Mouse (Mus musculus) liver, embryonic 11.5 days (tissue): ENCODE measurements around the gene Bet1l. TPM values are rescaled to one million over a fixed set of nuclear protein-coding genes. Genes with fewer than 3 reads are reported as not detected.

Experiments
- ATAC-seq: fragments of 200-750 bp; cut with Nextera tagmentation; replicated peaks from 2 replicates; pipeline ENCODE4 v1.8.0; 2017; ENCODE audit warnings: moderate number of reproducible peaks, mild to moderate bottlenecking, moderate TSS enrichment, moderate library complexity; ENCODE audit not compliant: low FRiP score
- DNase-seq: peaks from one replicate; pipeline ENCODE4 v3.0.0-alpha.2; 2017; ENCODE audit warnings: low spot score
- H3K27ac ChIP-seq: fragments of 300-500 bp; sonication (generic); 2 replicates; pipeline ENCODE4 v1.5.1; 2014; ENCODE audit warnings: mild to moderate bottlenecking, low read depth, low read length, control low read depth
- H3K27me3 ChIP-seq: fragments of 300-500 bp; sonication (generic); replicated peaks from 2 replicates; pipeline ENCODE4 v1.6.1; 2014; ENCODE audit warnings: low read length, mixed read lengths; ENCODE audit not compliant: control insufficient read depth, insufficient read depth
- H3K36me3 ChIP-seq: fragments of 300-500 bp; sonication (generic); 2 replicates; pipeline ENCODE4 v1.6.1; 2014; ENCODE audit warnings: mild to moderate bottlenecking, low read length, moderate library complexity, mixed read lengths; ENCODE audit not compliant: control insufficient read depth, insufficient read depth
- H3K4me1 ChIP-seq: fragments of 300-500 bp; sonication (generic); replicated peaks from 2 replicates; pipeline ENCODE4 v1.6.1; 2014; ENCODE audit warnings: low read length, mixed read lengths; ENCODE audit not compliant: control insufficient read depth, insufficient read depth
- H3K4me2 ChIP-seq: fragments of 300-500 bp; sonication (generic); 2 replicates; pipeline ENCODE4 v1.6.1; 2014; ENCODE audit warnings: mild to moderate bottlenecking, control low read depth, moderate library complexity
- H3K4me3 ChIP-seq: fragments of 300-500 bp; sonication (generic); 2 replicates; pipeline ENCODE4 v1.5.1; 2014; ENCODE audit warnings: low read depth, low read length, control low read depth
- H3K9ac ChIP-seq: fragments of 300-500 bp; sonication (generic); 2 replicates; pipeline ENCODE4 v1.6.1; 2014; ENCODE audit warnings: low read depth, low read length, control low read depth
- H3K9me3 ChIP-seq: fragments of 300-500 bp; sonication (generic); 2 replicates; pipeline ENCODE4 v1.6.1; 2016; ENCODE audit warnings: low read length, inconsistent platforms, mixed read lengths; ENCODE audit not compliant: control insufficient read depth
- WGBS: fragments of 180-500 bp; shearing (Covaris S2); extraction: QIAGEN DNeasy Blood & Tissue Kit; methylation state at CpG from one replicate; pipeline ENCODE4 v1.1.7; 2014; 5-methylcytosine and 5-hydroxymethylcytosine counted together
- polyA plus RNA-seq: library from polyadenylated mRNA; unstranded; fragments of >200 nt; fragmentation: Nextera tagmentation; extraction: Ambion mirVana; gene quantifications from 2 replicates; pipeline ENCODE4 v1.2.1, GENCODE M21; 2014

Gene Bet1l
- polyA plus RNA-seq, 1 experiment from 2014 or later = 25.1 TPM

DNA sequence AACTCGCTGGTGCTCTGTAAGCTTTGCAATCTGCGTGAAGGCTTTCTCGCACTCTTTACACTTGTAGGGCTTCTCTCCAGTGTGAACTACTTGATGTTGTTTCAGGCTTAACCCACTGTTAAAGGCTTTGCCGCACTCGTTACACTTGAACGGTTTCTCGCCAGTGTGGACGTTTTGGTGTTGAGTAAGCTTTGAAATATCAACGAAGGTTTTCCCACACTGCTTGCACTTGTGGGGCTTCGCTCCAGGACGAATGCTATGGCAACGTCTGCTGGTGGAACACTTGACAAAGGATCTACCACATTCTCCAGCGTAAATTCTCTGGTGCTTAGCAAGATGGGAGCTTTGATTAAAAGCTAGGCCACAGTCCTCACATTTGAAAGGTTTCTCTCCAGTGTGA is 45.7 kb downstream of the Bet1l start:
- Histone ChIP-seq H3K4me2 (no peak overlapping the region), H3K36me3 (no peaks in the 10 kb centered on the region)

DNA sequence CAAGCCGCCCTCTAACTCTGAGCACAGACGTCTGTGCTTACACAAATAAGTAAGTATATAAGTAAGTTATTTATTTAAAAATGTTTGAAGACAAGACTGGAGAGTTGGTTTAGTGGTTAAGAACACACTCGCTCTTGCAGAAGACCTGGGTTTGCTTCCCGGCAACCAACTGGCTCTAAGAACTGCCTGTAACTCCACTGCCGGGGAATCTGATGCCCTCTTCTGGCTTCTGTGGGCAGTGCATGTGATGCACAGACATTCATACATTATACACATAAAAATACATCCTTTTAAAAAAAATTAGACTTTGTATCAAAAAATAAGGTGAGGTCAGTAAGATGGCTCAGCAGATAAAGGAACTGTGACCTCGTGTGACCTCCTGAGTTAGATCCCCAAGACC is 46.9 kb downstream of the Bet1l start:
- 90% methylated on average over 6 of the region's 6 CpGs for WGBS
- H3K36me3 ChIP-seq = no peaks in the 10 kb centered on the region

More for the DNA sequence above, 45.7 kb downstream of the Bet1l start:
- no peaks in the 10 kb centered on the region for H3K9me3 ChIP-seq
- H3K4me1 ChIP-seq = no peaks in the 10 kb centered on the region
- WGBS = 83% methylated on average over 13 of the region's 13 CpGs
- H3K9ac ChIP-seq = no peak overlapping the region
- DNase-seq (no peak), ATAC-seq (no peak)
- no peak overlapping the region for H3K4me3 ChIP-seq
- no peak overlapping the region for H3K27ac ChIP-seq
- no peaks in the 10 kb centered on the region for H3K27me3 ChIP-seq

DNA sequence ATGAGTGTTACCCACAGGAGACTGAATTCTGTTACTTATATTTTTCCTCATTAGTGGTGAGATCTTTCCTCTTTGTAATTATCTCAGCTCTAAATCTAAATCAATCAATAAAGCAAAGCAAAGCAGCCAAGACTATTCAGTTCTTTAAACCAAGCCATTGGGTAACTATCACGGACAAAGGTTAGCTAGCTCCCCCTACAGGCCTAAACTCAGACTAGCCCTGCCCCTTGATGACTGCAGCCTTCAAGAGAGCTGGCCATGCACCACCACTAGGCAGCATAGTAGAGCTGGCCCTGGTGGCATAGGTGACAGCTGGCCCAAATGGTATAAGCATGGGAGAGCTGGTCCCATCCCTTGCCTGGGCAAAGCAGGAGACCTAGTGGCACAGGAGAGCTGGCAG is 51.7 kb downstream of the Bet1l start:
- no peak overlapping the region for H3K4me2 ChIP-seq
- no peaks in the 10 kb centered on the region for H3K9me3 ChIP-seq
- H3K36me3 ChIP-seq = no peaks in the 10 kb centered on the region
- no peak overlapping the region for H3K9ac ChIP-seq
- ATAC-seq (peak; percentile 69), DNase-seq (no peak)
- H3K4me3 ChIP-seq = no peak overlapping the region
- WGBS = 19% methylated on average over 1 of the region's 1 CpGs
- H3K27ac ChIP-seq = no peak overlapping the region
- H3K4me1 ChIP-seq = no peaks in the 10 kb centered on the region
- H3K27me3 ChIP-seq = no peaks in the 10 kb centered on the region

More for the DNA sequence above, 46.9 kb downstream of the Bet1l start:
- ATAC-seq = no peak
- Histone ChIP-seq H3K4me3 (no peak overlapping the region), H3K4me2 (no peak overlapping the region), H3K4me1 (no peaks in the 10 kb centered on the region), H3K27me3 (no peaks in the 10 kb centered on the region), H3K9me3 (no peaks in the 10 kb centered on the region), H3K27ac (no peak overlapping the region), H3K9ac (no peak overlapping the region)
- DNase-seq = no peak

Other genes starting within 250 kb of the Bet1l start
- gene Olfr61, start 228.6 kb downstream of the Bet1l start, polyA plus RNA-seq = not detected in 2 replicates
- gene Olfr53, start 211.1 kb downstream of the Bet1l start, polyA plus RNA-seq = not detected in 2 replicates
- gene Olfr539, start 197.6 kb downstream of the Bet1l start, polyA plus RNA-seq = not detected in 2 replicates
- gene Olfr45, start 175.6 kb downstream of the Bet1l start, polyA plus RNA-seq = not detected in 2 replicates
- gene Olfr541, start 160.3 kb downstream of the Bet1l start, polyA plus RNA-seq = not detected in 2 replicates
- not detected in 2 replicates for gene Cyp2e1, start 93.8 kb downstream of the Bet1l start, polyA plus RNA-seq
- 0.58 TPM in 1 of 2 replicates, not detected in the other for gene Syce1, start 69.7 kb downstream of the Bet1l start, polyA plus RNA-seq
- 0.63 and 0.96 TPM in 2 replicates for gene Zfp941, start 35.4 kb downstream of the Bet1l start, polyA plus RNA-seq
- 2.7 and 3.7 TPM in 2 replicates for gene Urah, start 22.6 kb downstream of the Bet1l start, polyA plus RNA-seq
- not detected in 2 replicates for gene Scgb1c1, start 12.0 kb downstream of the Bet1l start, polyA plus RNA-seq
- gene Odf3, start 9.8 kb downstream of the Bet1l start, polyA plus RNA-seq = not detected in 2 replicates
- not detected in 2 replicates for gene Gm45785, start 1.2 kb downstream of the Bet1l start, polyA plus RNA-seq
- 44.3 and 45.4 TPM in 2 replicates for gene Ric8a, start 620 bp downstream of the Bet1l start, polyA plus RNA-seq
- 162 and 183 TPM in 2 replicates for gene Psmd13, start 24.4 kb upstream of the Bet1l start, polyA plus RNA-seq
- gene Sirt3, start 24.7 kb upstream of the Bet1l start, polyA plus RNA-seq = 19.9 and 24.5 TPM in 2 replicates
- 0.97 TPM in 1 of 2 replicates, not detected in the other for gene Cox8b, start 42.9 kb upstream of the Bet1l start, polyA plus RNA-seq
- 1.3 and 1.9 TPM in 2 replicates for gene Nlrp6, start 63.3 kb upstream of the Bet1l start, polyA plus RNA-seq
- gene Pgghg, start 83.8 kb upstream of the Bet1l start, polyA plus RNA-seq = 13.1 and 13.2 TPM in 2 replicates
- 0.58 and 0.60 TPM in 2 replicates for gene Ifitm5, start 92.7 kb upstream of the Bet1l start, polyA plus RNA-seq
- gene Gm45717, start 98.4 kb upstream of the Bet1l start, polyA plus RNA-seq = not detected in 2 replicates
- gene Ifitm2, start 98.4 kb upstream of the Bet1l start, polyA plus RNA-seq = 478 and 500 TPM in 2 replicates
- 32.7 and 33.5 TPM in 2 replicates for gene Ifitm1, start 109.6 kb upstream of the Bet1l start, polyA plus RNA-seq
- 45.0 and 47.5 TPM in 2 replicates for gene Ifitm3, start 153.2 kb upstream of the Bet1l start, polyA plus RNA-seq
- 0.90 and 0.97 TPM in 2 replicates for gene Ifitm6, start 160.3 kb upstream of the Bet1l start, polyA plus RNA-seq
- gene Gm17387, start 171.6 kb upstream of the Bet1l start, polyA plus RNA-seq = not detected in 2 replicates
- 3.4 and 4.7 TPM in 2 replicates for gene B4galnt4, start 203.5 kb upstream of the Bet1l start, polyA plus RNA-seq
- gene Pkp3, start 220.6 kb upstream of the Bet1l start, polyA plus RNA-seq = 1.9 and 2.7 TPM in 2 replicates
- 21.4 and 23.5 TPM in 2 replicates for gene Sigirr, start 243.0 kb upstream of the Bet1l start, polyA plus RNA-seq